Mouse (Mus musculus): ENCODE results near the gene Rap1gap2. TPM values are rescaled to one million over a fixed set of nuclear protein-coding genes. Genes with fewer than 3 reads are reported as not detected.

Gene Rap1gap2
- total RNA-seq, 1 experiment from 2014 or later, result 194 TPM

DNA sequence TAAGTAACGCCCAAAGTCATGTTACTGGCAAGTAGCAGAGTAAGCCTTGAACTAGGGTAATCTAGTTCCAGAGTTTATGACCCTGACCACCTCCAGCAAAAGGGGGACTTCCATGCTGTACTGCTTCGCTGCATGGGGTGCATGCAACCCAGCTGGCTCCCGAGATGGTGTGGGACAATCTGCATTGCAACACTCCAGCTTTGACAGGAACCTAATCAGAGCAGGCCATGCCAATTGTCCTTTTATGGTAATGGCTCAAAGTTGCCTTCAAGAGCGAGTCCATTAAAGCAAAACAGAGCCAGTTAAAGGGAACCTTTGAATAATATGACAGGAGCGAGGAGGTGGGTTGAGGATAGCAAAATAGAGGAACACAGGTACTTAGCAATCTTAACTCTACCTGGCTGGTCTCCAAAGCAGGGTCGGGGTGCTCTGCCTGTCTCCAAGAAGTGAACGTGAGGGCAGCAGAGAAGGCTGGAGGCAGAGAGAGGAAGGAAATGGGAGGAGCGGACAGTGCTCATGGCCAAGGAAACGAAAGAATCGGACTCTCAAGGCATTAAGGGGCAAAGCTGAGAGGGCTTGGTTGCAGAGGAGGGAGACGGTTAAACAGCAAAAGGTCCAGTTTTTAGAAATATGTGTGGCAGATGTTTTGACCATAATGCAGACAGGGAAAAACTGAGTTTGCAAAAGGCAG is 117.4 kb downstream of the Rap1gap2 start:
- 0 out of 2 replicates have a peak, but pooled peaks have one; percentile 32 for ATAC-seq (replicated peaks; ENCODE audit: insufficient number of reproducible peaks, low FRiP score, low TSS enrichment, poor library complexity, severe bottlenecking)

- peak; percentile 40; the same call in 1 of the 2 replicates for ATAC-seq (replicated peaks; ENCODE audit: insufficient number of reproducible peaks, low FRiP score, low TSS enrichment, poor library complexity, severe bottlenecking)
These were observed 119.6 kb downstream of the Rap1gap2 start for GRCm38 (mm10) chr11:74491130-74491529.

DNA sequence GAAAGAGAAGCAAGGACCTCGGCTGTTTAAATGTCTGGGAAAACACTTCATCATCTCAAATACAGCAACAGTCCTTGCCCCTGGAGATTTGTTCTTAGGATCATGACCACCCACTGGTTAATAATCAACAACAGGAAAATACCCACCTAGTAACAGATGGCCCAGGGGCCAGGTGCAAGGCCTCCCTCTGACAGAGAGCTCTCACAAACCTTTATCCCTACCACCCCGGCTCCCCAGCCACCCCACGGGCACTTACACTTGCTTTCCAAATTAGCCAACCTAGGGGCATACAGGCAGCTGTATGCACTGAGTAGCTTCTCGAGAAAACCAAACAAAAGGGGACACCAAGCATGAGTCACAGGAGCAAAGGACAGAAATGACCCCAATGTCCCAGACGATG is 121.5 kb downstream of the Rap1gap2 start:
- no peak for ATAC-seq (replicated peaks; ENCODE audit: insufficient number of reproducible peaks, low FRiP score, low TSS enrichment, poor library complexity, severe bottlenecking)

GRCm38 (mm10) chr11:74487952-74488351 is 122.8 kb downstream of the Rap1gap2 start:
- no peak for ATAC-seq (replicated peaks; ENCODE audit: insufficient number of reproducible peaks, low FRiP score, low TSS enrichment, poor library complexity, severe bottlenecking)

DNA sequence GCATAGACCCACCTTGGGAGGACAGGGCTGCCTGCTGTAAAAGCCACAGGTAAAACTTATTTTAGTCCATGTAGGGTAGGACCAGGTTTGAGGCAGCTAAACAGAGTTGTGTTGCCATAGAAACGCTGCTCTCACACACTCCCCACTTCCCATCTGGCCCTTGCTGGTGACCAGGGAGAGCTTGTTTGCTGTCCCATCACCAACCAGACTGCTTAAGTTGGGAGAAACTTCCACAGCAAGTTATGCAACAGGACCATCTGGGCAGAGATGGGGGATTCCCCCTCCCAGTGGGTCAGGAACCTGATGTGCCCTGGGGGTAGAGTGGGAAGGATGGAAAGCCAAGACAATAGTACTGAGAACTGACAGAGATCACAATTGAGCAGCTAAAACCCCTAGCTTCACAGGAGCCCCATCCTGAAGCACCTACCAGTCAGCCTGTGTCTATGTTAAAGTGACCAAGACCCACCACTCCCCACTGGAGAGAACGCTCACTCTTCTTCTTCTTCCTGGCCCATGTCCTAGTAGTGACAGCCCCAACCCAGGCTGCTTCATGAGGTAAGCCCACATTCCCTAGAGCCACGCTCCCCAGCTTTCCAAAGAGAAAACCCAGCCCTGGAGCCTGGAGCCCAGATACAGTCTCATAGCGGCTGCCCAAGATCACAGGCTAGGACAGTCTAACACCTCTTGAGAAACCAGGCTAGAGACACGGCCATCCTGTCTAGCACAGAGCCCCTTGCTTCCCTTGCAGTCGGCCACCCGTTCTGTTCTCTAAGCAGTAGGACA is 125.1 kb downstream of the Rap1gap2 start:
- ATAC-seq (replicated peaks; ENCODE audit: insufficient number of reproducible peaks, low FRiP score, low TSS enrichment, poor library complexity, severe bottlenecking), result no peak

DNA sequence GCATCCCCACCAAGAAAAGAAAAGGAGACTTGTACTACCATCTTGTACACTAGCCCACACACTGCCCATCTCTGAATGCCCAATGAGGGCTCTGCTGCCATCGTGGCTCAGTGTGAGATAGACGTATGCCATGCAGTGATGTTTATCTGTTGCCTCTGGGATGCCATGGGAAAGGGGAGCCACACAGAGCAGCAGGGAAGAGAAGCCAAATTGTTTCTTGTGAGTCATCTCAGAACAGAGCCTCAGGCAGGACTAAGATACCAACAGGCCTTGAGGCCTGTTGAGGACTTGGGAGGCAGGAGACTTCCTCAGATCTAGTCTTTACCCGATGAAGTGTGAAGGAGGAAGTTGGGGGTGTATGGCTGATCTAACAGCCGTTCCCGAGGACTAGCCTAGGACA is 126.8 kb downstream of the Rap1gap2 start:
- no peak for ATAC-seq (replicated peaks; ENCODE audit: insufficient number of reproducible peaks, low FRiP score, low TSS enrichment, poor library complexity, severe bottlenecking)

DNA sequence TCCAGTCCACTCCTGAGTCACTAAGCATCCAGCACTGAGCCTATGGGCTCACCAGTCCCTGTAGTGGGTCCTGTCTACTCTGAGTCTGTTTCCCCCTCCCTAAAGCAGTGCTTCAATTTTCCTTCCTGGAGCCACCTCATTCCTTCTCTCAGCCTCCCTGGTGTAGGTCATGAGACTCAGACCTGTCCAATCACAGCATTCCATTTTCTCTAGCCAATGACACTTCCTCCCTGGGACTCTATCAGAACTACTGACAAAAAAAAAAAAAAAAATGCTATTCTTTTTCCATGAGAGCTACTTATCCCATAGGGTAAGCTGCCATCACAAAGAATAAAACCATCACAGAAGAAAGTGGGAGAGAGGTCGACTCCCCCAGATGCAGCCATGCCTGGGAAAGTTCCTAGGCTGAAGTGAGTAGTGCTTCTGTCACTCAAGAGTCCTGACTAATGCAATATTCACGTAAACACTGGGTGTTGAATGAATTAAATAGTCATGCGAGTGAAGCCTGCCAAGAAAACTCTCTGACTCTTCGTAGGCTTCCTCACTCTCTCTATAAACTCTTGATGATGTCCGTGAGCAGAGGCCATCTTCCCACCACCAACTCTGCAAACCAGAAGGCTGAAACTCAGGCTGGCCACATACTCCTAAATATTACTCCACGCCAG is 127.4 kb downstream of the Rap1gap2 start:
- ATAC-seq (replicated peaks; ENCODE audit: insufficient number of reproducible peaks, low FRiP score, low TSS enrichment, poor library complexity, severe bottlenecking), result no peak

GRCm38 (mm10) chr11:74481797-74482196 is 128.9 kb downstream of the Rap1gap2 start:
- no peak for ATAC-seq (replicated peaks; ENCODE audit: insufficient number of reproducible peaks, low FRiP score, low TSS enrichment, poor library complexity, severe bottlenecking)

- ATAC-seq (replicated peaks; ENCODE audit: insufficient number of reproducible peaks, low FRiP score, low TSS enrichment, poor library complexity, severe bottlenecking), result no peak
These were observed 130.9 kb downstream of the Rap1gap2 start for GRCm38 (mm10) chr11:74479715-74480289.

DNA sequence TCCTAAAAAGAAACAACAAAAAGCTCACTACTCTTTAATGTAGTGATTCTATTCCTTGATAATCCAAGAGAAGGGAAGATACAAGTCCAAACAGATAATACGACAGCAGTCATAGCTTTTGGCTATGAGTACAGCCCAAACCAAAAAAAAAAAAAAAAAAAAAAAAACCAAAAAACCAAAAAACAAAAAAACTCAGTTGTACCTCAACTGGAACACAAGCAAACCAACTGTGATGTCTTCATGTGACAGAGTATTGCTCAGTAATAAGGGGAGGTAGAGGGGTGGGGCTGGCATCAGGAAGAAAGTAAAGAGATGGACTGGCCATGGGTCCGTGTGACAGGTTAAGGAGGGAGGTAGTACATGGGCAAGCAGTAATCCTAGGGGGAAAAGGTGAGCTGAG is 131.8 kb downstream of the Rap1gap2 start:
- ATAC-seq (replicated peaks; ENCODE audit: insufficient number of reproducible peaks, low FRiP score, low TSS enrichment, poor library complexity, severe bottlenecking), result no peak

- ATAC-seq (replicated peaks; ENCODE audit: insufficient number of reproducible peaks, low FRiP score, low TSS enrichment, poor library complexity, severe bottlenecking), result no peak
These were observed 138.0 kb downstream of the Rap1gap2 start for GRCm38 (mm10) chr11:74472671-74473070.

DNA sequence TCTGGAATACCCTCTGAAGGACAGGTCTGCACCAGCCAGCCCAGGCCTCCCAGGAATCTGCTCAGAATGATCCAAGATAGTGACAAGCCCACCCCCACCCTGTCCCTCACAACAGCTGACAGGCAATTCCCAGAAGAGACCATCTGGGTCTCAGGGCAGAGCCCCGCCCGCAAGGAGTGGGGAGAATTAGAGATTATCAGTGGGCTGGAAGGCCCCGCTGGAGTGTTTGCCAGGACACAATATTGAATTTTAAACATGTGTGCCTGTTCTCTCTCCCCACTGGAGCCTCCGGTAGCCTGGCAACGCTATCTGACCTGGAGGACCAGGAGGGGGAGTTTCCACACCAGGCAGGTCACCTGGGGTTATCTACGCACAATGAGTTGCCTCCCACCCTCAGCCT is 142.5 kb downstream of the Rap1gap2 start:
- no peak for ATAC-seq (replicated peaks; ENCODE audit: insufficient number of reproducible peaks, low FRiP score, low TSS enrichment, poor library complexity, severe bottlenecking)

GRCm38 (mm10) chr11:74465712-74466111 is 145.0 kb downstream of the Rap1gap2 start:
- ATAC-seq (replicated peaks; ENCODE audit: insufficient number of reproducible peaks, low FRiP score, low TSS enrichment, poor library complexity, severe bottlenecking), result no peak; the same call in 1 of the 2 replicates

DNA sequence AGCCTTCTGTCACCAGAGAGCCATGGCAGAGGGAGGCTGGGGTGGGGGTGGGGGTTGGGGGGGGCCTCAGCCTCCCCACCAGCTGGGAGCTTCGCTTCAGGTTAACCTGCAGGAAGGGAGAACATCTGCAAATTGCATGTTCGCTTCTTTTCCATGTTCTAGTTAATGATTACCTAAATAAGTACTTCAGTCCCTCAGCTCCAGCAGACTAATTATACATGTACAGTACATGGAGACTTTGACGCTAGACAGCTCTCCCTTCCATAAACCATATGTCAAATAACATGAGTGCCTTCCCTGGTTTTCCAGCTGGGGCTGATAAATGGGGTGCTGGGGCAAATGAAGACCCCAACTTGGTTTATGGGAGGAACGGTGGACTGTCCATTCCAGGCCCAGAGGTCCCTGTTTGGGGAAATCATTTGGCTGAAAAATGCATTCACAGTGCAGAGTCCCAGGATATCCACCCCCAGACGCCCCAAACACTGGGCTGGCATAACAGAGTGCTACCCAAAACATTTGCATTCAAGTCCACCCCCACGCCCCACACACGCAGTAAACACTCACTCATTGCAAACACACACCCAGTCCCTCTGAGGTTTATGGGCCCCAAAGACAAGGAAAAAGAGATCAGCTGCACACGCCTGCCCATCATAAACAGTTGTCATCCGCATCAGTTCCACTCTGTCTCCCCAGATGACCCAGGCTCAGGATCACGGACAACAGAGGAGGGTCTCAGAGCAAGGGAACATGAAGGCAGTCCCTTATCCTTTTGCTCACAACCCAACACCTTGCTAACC is 146.3 kb downstream of the Rap1gap2 start:
- no peak for ATAC-seq (replicated peaks; ENCODE audit: insufficient number of reproducible peaks, low FRiP score, low TSS enrichment, poor library complexity, severe bottlenecking)

DNA sequence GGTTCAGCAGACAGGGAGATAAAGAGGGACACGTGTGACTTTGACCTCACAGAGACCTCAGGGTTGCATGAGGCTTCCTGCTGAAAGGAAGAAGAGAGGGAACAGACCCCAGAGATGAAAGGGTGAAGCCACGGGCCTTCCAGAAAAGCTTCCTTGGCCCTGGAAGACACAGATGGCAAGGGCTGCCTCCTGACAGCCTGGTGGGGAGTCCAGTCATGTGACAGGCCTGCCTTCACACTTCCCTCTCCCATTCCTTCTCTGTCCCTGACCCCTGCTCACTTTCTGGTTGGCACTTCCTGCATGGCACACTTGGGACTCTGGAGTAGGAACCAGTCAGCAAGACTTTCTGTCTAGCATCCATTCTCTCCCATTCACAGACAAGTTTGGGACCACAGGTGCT is 148.1 kb downstream of the Rap1gap2 start:
- ATAC-seq (replicated peaks; ENCODE audit: insufficient number of reproducible peaks, low FRiP score, low TSS enrichment, poor library complexity, severe bottlenecking), result no peak

GRCm38 (mm10) chr11:74459651-74460050 is 151.1 kb downstream of the Rap1gap2 start:
- no peak for ATAC-seq (replicated peaks; ENCODE audit: insufficient number of reproducible peaks, low FRiP score, low TSS enrichment, poor library complexity, severe bottlenecking)

- ATAC-seq (replicated peaks; ENCODE audit: insufficient number of reproducible peaks, low FRiP score, low TSS enrichment, poor library complexity, severe bottlenecking), result no peak
These were observed 152.3 kb downstream of the Rap1gap2 start for GRCm38 (mm10) chr11:74458400-74458799.

DNA sequence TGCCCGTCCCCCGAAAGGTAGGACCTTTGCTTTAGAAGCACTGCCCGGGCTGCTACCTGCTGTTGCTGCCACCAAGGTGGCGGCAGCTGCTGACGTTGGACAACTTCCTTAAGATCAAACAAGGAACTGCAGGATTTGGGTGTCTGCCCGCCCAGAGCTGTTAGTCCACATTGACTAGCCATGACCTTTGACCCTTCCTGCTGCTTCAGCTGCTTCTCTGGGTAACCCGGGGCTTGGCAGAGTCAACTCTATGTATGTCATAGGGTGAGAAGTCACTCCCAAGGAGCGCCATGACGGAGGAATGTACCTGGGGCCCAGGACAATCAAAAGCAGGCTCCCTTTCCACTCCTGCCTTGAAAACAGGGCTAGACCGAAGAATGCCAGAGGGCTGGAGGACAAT is 153.5 kb downstream of the Rap1gap2 start:
- ATAC-seq (replicated peaks; ENCODE audit: insufficient number of reproducible peaks, low FRiP score, low TSS enrichment, poor library complexity, severe bottlenecking), result no peak

- no peak for ATAC-seq (replicated peaks; ENCODE audit: insufficient number of reproducible peaks, low FRiP score, low TSS enrichment, poor library complexity, severe bottlenecking)
These were observed 162.2 kb downstream of the Rap1gap2 start for GRCm38 (mm10) chr11:74448556-74448955.

Measured in monocyte, adult 5-6 weeks (primary cell).